Mouse (Mus musculus) liver, embryonic 14.5 days (tissue): Measurements from ENCODE around the gene Tmtc4.

Source experiments
- CTCF ChIP-seq: IDR thresholded peaks from 2 replicates; pipeline ENCODE4 v1.5.1; 2016; ENCODE audit warnings: antibody characterized with exemption, low read depth, control low read depth
- EP300 ChIP-seq: IDR thresholded peaks from 2 replicates; pipeline ENCODE4 v1.6.1; 2016; ENCODE audit warnings: antibody characterized with exemption, low read depth

GRCm38 (mm10) chr14:123015687-123016086, 31.9 kb upstream of the Tmtc4 start:
- TF ChIP-seq EP300 (no peak), CTCF (no peak)
